Mouse (Mus musculus): ENCODE measurements around the gene Ush2a. TPM values are rescaled to one million over a fixed set of nuclear protein-coding genes. Genes with fewer than 3 reads are reported as not detected.

Ush2a gene
- polyA plus RNA-seq, 1 experiment from 2014 or later: 0.06 TPM

- H3K4me3 ChIP-seq (ENCODE audit: low read depth, low read length): no peak overlapping the region
- TF ChIP-seq CTCF (IDR thresholded peaks at IDR 0.05): no peak
- no peak for TF ChIP-seq EP300 (IDR thresholded peaks at IDR 0.05)
Measured at GRCm38 (mm10) chr1:188407613-188408386, 146.0 kb downstream of the Ush2a start.

DNA sequence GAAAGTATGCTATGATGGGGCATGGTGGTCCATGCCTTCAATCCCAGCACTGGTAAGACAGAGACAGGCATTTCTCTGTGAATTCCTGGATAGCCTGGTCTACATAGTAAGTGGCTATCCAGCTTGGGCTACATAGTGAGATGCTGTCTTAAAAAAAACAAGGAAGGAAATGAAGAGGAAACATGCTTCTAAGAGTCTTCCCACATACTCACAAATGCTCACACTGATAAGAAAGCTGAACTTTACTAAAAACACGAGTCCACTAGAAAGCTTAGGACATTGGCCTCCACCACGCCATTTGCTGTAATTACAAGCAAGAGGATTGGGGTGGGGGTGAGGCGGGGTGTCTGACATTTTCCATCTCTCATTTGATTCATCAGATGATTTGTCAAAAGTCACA, 148.7 kb downstream of the Ush2a start:
- Histone ChIP-seq H3K4me3 (ENCODE audit: low read depth, low read length) (no peak overlapping the region), H3K9me3 (ENCODE audit: low read length) (no peaks in the 10 kb centered on the region), H3K27ac (ENCODE audit: low read length) (no peak overlapping the region), H3K4me1 (ENCODE audit: insufficient read depth, low read depth, low read length) (no peaks in the 10 kb centered on the region), H3K27me3 (replicated peaks; ENCODE audit: insufficient read depth, low read length) (no peaks in the 10 kb centered on the region), H3K36me3 (ENCODE audit: insufficient read depth, low read length) (no peaks in the 10 kb centered on the region), H3K9ac (replicated peaks; ENCODE audit: low read depth) (no peak overlapping the region), H3K4me2 (replicated peaks; ENCODE audit: low read depth, low read length) (no peak overlapping the region)
- TF ChIP-seq EP300 (IDR thresholded peaks at IDR 0.05): no peak
- no peak for TF ChIP-seq CTCF (IDR thresholded peaks at IDR 0.05)
- DNase-seq (ENCODE audit: low spot score): no peak
- 66% methylated on average over 3 of the region's 3 CpGs for WGBS
- no peak for ATAC-seq

More at GRCm38 (mm10) chr1:188407613-188408386, 146.0 kb downstream of the Ush2a start:
- WGBS: 58% methylated on average over 8 of the region's 8 CpGs
- Histone ChIP-seq H3K9me3 (ENCODE audit: low read length) (no peaks in the 10 kb centered on the region), H3K4me2 (replicated peaks; ENCODE audit: low read depth, low read length) (no peak overlapping the region), H3K36me3 (ENCODE audit: insufficient read depth, low read length) (no peaks in the 10 kb centered on the region), H3K27ac (ENCODE audit: low read length) (no peak overlapping the region), H3K9ac (replicated peaks; ENCODE audit: low read depth) (no peak overlapping the region), H3K4me1 (ENCODE audit: insufficient read depth, low read depth, low read length) (no peaks in the 10 kb centered on the region), H3K27me3 (replicated peaks; ENCODE audit: insufficient read depth, low read length) (no peaks in the 10 kb centered on the region)
- DNase-seq (ENCODE audit: low spot score): no peak
- no peak for ATAC-seq

DNA sequence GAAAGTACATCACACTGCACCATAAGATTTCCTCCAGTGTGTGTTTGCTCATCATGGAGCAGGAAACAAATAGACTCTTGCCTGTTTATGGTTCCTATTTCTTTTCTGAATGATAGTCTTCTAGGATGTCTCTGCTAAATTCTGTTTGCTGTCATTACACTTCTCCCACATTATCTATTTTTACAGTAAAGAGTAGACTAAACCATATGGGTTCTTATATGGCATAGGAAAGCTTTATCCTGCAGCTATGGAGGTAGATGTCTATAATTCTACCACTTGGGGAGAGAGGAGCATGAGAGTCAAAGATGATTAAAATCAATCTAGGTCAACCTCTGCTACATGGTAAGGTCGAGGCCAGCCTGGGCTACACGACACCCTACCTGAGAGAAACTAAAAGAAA, 158.7 kb downstream of the Ush2a start:
- Histone ChIP-seq H3K27me3 (replicated peaks; ENCODE audit: insufficient read depth, low read length) (no peaks in the 10 kb centered on the region), H3K9ac (replicated peaks; ENCODE audit: low read depth) (no peak overlapping the region), H3K4me3 (ENCODE audit: low read depth, low read length) (no peak overlapping the region), H3K4me2 (replicated peaks; ENCODE audit: low read depth, low read length) (no peak overlapping the region), H3K9me3 (ENCODE audit: low read length) (no peaks in the 10 kb centered on the region), H3K4me1 (ENCODE audit: insufficient read depth, low read depth, low read length) (no peaks in the 10 kb centered on the region), H3K36me3 (ENCODE audit: insufficient read depth, low read length) (no peaks in the 10 kb centered on the region), H3K27ac (ENCODE audit: low read length) (no peak overlapping the region)
- 85% methylated on average over 2 of the region's 2 CpGs for WGBS
- ATAC-seq (no peak), DNase-seq (ENCODE audit: low spot score) (no peak)
- TF ChIP-seq CTCF (IDR thresholded peaks at IDR 0.05): no peak
- no peak for TF ChIP-seq EP300 (IDR thresholded peaks at IDR 0.05)

- Histone ChIP-seq H3K27me3 (replicated peaks; ENCODE audit: insufficient read depth, low read length) (no peaks in the 10 kb centered on the region), H3K4me1 (ENCODE audit: insufficient read depth, low read depth, low read length) (no peaks in the 10 kb centered on the region), H3K9ac (replicated peaks; ENCODE audit: low read depth) (no peak overlapping the region), H3K27ac (ENCODE audit: low read length) (no peak overlapping the region), H3K9me3 (ENCODE audit: low read length) (no peaks in the 10 kb centered on the region), H3K4me3 (ENCODE audit: low read depth, low read length) (no peak overlapping the region), H3K4me2 (replicated peaks; ENCODE audit: low read depth, low read length) (no peak overlapping the region), H3K36me3 (ENCODE audit: insufficient read depth, low read length) (no peaks in the 10 kb centered on the region)
- no peak for TF ChIP-seq EP300 (IDR thresholded peaks at IDR 0.05)
- no peak for TF ChIP-seq CTCF (IDR thresholded peaks at IDR 0.05)
- DNase-seq (ENCODE audit: low spot score) (no peak), ATAC-seq (no peak)
- WGBS: 59% methylated on average over 6 of the region's 6 CpGs
Measured at GRCm38 (mm10) chr1:188428172-188428571, 166.3 kb downstream of the Ush2a start.

DNA sequence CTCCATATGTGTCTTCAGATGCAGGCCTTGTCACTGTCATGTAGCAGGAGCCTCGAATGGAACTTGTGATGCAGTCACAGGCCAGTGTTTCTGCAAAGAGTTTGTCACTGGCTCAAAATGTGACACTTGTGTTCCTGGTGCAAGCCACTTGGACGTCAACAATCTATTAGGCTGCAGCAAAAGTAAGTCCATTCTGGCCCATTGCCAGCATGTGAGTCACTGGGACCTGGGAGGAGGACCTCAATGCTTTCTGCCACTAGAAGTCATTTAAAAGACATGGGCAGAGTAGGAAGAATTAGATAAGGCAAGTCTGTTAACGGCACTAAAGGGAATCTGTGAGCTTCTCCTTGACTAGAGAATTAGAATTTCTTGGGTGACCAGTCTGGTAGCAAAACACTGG, 168.9 kb downstream of the Ush2a start:
- H3K27ac ChIP-seq (ENCODE audit: low read length): no peak overlapping the region
- DNase-seq (ENCODE audit: low spot score) (peak; percentile 47), ATAC-seq (no peak)
- 27% methylated on average over 3 of the region's 3 CpGs for WGBS
- no peak overlapping the region for H3K4me3 ChIP-seq (ENCODE audit: low read depth, low read length)
- H3K9ac ChIP-seq (replicated peaks; ENCODE audit: low read depth): no peak overlapping the region
- TF ChIP-seq EP300 (IDR thresholded peaks at IDR 0.05): no peak
- TF ChIP-seq CTCF (IDR thresholded peaks at IDR 0.05): no peak
- H3K4me2 ChIP-seq (replicated peaks; ENCODE audit: low read depth, low read length): no peak overlapping the region
- no peaks in the 10 kb centered on the region for H3K9me3 ChIP-seq (ENCODE audit: low read length)
- H3K27me3 ChIP-seq (replicated peaks; ENCODE audit: insufficient read depth, low read length): no peaks in the 10 kb centered on the region
- no peaks in the 10 kb centered on the region for H3K4me1 ChIP-seq (ENCODE audit: insufficient read depth, low read depth, low read length)
- no peaks in the 10 kb centered on the region for H3K36me3 ChIP-seq (ENCODE audit: insufficient read depth, low read length)

- Histone ChIP-seq H3K4me3 (ENCODE audit: low read depth, low read length) (no peak overlapping the region), H3K27ac (ENCODE audit: low read length) (no peak overlapping the region), H3K27me3 (replicated peaks; ENCODE audit: insufficient read depth, low read length) (no peaks in the 10 kb centered on the region), H3K4me2 (replicated peaks; ENCODE audit: low read depth, low read length) (no peak overlapping the region), H3K9ac (replicated peaks; ENCODE audit: low read depth) (no peak overlapping the region), H3K36me3 (ENCODE audit: insufficient read depth, low read length) (no peaks in the 10 kb centered on the region), H3K4me1 (ENCODE audit: insufficient read depth, low read depth, low read length) (no peaks in the 10 kb centered on the region), H3K9me3 (ENCODE audit: low read length) (no peaks in the 10 kb centered on the region)
- DNase-seq (ENCODE audit: low spot score) (no peak), ATAC-seq (no peak)
- TF ChIP-seq CTCF (IDR thresholded peaks at IDR 0.05) (peak; percentile 21; the same call in 1 of the 2 replicates), EP300 (IDR thresholded peaks at IDR 0.05) (no peak)
- WGBS: 66% methylated on average over 5 of the region's 5 CpGs
Measured at GRCm38 (mm10) chr1:188447964-188448363, 186.1 kb downstream of the Ush2a start.
